Mouse (Mus musculus): ENCODE data around the gene Fes.
A peak's percentile ranks its signal among the peaks of the same experiment; 100 is the strongest.

Fes gene

DNA sequence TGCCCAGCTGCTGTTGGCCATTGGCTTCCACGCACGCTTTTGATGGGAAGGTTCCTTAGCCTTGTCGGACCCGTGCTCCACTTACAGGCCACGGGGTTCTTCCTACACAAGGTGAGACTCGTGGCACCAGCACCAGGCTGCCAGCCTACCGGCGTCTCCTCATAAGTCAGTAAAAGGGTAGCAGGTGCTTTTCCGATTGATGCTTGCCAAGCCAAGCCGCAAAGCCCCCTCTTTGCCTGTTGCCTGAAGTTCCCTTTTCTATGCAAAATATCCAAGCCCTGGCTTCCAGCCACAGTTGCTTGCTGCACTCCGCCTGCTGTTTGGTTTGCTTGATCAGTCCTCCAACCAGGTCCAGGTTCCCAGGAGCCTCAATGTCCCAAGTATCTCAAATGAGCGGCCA is 13.9 kb downstream of the Fes start:
- no peak for DNase-seq

DNA sequence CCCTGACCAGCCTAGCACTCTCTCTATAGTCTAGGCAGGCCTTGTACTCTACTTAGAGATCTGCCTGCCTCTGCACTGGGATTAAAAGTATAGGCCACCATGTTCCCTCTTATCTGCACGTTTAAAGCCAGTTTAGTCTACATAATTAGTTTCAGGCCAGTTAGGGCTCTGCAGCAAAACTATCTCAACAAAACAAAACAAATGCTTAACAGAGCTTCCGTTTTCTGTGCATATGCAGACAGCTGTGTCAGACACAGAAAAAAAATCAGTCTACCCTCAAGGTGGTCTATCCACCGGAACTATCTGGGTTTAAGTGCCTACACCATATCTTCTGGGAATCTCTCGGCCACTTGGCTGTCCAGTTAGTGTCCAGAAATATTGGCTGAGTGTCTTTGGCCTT is 14.4 kb downstream of the Fes start:
- no peak for DNase-seq

DNA sequence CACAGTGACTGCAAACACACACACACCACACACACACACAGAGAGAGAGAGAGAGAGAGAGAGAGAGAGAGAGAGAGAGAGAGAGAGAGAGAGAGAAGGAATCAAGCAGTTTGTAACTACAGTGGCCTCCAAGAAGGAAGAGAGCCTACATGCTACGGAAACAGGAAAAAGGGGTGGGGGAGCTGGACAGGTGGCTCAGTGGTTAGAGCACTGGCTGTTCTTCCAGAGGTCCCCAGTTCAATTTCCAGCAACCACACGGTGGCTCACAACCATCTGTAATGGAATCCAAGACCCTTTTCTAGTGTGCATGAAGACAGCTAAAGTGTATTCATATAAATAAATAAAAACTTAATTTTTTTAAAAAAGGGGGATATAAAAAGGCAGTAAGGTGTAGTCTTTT is 15.1 kb downstream of the Fes start:
- no peak for DNase-seq

DNA sequence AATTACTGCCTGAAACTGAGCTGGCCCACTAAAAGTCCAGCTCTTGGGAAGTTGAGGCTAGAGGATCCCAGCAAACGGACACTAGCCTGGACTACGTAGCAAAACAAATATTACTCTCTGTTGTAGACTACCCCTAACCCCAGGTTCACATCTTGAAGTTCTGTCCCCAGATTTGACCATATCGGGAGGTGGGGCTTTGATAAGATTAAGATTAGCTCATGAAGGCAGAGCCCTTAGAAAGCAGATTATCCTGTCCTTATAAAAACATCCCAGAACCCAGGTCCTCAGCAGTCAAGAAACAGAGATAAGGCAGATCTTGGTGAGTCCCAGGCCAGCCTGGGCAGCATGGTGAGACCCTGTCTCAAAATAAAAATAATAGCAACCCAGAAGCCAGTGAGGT is 15.6 kb downstream of the Fes start:
- DNase-seq: no peak

DNA sequence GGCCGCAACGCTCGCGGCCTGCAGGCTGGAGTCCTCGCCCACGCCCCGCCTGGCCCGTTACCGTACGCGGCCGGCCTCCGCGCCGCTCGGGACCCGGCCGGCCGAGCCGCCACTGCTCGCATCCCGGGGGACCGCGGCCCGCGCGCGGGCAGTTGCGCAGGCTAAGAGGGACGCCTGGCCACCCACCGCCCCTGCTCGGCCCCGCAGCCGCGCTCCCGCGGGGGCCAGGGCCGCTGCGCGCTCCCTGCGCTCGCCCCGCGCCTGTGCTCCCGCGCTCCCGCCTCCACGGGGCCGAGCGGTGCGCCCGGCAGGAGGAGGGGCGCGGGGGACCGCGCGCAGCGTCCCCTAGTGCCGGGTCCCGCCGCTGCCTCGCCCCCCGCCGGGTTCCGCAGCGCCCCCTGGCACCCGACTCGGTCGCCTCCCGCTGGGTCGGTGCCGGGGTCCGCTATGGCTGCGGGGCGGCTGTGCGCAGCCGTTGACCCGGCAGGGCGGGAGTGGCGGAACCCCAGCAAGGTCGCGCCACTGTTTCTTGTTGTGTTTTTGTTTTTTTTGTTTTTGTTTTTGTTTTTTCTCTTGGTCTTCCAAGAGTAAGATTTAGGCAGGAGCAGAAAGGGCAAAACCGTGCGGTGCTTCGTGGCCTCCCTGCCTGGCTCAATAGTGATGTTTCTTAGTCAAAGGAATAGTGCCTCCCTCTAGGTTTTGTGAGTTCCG is 16.6 kb downstream of the Fes start, which contains the start of gene Man2a2:
Gene Man2a2, minus strand, starts transcription at position 335 of the 711 bp plus-strand sequence.
- peak; percentile 89 for DNase-seq

DNA sequence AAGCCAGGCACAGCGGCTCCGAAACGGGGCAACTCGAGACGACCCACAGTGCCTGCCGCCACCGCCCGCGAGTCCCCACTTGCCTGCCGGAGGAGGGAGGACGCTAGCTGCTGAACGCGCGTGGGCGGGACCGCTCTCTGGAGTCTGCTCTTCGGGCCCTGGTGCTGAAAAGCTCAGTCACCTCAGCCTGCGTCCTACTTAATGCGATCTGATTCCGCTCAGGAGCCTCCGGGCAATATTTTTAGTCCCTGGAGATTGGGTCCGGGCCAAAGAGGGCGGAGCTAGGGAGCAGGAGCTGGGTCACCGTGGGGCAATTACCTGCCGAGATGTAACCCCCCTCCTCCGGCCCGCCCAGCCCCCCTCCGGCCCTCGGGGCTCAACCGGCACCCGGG is 17.1 kb downstream of the Fes start:
- peak; percentile 85 for DNase-seq

GRCm38 (mm10) chr7:80369967-80370431 is 17.7 kb downstream of the Fes start:
- no peak for DNase-seq

GRCm38 (mm10) chr7:80369461-80369860 is 18.3 kb downstream of the Fes start:
- DNase-seq: no peak

GRCm38 (mm10) chr7:80368635-80369421 is 18.9 kb downstream of the Fes start:
- DNase-seq: no peak

GRCm38 (mm10) chr7:80368009-80368408 is 19.7 kb downstream of the Fes start:
- DNase-seq: no peak

DNA sequence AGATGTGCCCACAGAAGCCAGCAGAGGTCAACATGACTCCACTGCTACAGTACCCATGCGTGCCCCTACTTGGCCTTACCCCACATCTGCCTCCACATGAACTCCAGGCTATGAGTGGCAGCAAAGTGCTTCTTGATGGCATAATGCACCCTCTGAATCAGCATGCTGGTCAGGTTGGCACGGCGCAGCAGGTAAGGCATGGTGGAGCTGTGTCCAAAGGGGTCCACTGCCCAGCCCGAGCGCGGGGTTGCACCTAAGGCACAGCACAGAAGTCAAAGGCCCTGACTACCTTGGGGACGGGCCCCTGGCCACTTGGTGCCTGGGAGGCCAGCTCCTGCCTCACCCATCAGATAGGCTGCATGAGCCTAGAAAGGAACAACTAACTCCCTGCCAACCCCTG is 20.5 kb downstream of the Fes start:
- no peak for DNase-seq

- DNase-seq: peak; percentile 78
These were observed 22.0 kb downstream of the Fes start for GRCm38 (mm10) chr7:80365759-80366158.

DNA sequence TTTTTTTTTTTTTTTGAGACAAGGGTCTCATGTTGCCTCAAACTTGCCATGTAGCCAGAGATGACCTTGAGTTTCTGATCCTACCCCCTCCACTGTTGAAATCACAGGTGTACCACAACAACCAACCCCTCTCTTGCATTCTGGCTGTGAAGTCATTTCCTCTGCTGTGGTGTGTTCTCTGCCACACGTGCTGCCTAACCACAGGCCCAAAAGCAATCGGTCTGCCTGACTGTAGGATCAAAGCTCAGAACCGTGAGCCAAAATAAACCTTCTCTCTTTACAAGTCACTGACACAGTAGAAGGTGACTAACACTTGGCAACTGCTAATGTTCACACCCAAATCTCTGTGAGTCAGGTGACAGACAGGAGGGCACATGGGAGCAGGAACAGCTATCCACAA is 27.3 kb downstream of the Fes start:
- no peak for DNase-seq

- no peak for DNase-seq
These were observed 29.7 kb downstream of the Fes start for GRCm38 (mm10) chr7:80358039-80358438.

- DNase-seq: no peak
These were observed 30.6 kb downstream of the Fes start for GRCm38 (mm10) chr7:80357156-80357555.

DNA sequence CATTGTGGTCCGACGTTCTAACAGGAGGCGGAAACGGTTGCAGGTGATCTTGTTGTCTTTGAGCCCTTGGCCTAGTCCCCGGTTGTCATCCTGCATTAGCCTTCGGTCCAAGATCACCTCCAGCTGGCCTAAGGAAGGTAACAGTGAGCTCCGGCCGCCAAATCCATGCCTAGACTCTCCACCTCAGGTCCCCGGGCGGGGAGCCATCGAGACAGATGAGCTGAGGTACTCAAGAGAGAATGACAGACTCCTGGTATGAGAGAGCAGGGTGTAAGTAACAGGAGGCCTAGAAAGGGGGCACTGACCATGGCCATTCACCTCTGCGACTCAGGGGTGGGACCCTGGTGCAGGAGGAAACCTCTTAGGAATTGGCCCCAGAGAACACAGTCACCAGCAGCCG is 31.4 kb downstream of the Fes start:
- no peak for DNase-seq

- DNase-seq: no peak
These were observed 34.8 kb downstream of the Fes start for GRCm38 (mm10) chr7:80352920-80353319.

GRCm38 (mm10) chr7:80350808-80351207 is 36.9 kb downstream of the Fes start:
- DNase-seq: no peak

DNA sequence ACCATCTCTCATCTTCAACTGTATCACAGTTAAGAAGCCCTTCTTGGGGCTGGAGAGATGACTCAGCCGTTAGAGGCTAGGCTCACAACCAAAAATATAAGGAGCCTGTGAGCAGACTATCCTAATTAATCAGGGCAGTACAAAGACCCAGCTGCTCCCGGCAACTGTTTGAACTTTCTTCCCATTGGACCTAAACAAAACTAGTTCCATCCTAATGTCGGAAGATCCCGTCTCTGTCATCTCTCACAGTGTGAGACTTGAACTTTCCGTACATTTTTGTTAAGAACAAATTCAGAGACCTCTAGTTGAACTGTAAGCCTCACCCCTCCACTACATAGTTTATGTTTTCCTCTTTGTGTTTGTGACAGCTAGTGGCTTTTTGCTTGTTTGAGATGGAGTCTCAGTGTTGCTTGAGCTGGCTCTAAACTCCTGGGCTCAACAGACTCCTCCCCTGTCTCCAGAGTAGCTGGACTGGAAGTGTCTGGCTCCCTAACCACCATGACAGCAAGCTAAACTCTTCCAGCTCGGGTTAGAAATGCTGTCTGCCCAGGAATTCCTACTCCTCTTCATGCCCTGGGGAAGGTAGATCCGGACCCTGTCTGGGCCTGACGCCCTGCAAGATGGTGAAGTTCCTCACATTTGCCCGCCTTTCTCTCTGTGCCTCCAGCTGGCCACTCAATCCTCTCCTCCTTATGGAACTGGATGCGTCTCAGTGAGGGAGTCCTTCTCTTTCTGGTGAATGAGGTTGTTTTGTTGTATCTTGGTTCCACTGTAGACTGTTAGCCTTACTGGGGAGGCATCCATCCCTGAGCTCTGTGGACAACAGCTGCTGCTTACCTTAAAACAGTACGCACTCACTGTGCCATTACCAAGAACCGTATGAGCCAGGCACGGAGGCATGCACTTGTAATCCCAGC is 39.8 kb downstream of the Fes start:
- no peak for DNase-seq

DNA sequence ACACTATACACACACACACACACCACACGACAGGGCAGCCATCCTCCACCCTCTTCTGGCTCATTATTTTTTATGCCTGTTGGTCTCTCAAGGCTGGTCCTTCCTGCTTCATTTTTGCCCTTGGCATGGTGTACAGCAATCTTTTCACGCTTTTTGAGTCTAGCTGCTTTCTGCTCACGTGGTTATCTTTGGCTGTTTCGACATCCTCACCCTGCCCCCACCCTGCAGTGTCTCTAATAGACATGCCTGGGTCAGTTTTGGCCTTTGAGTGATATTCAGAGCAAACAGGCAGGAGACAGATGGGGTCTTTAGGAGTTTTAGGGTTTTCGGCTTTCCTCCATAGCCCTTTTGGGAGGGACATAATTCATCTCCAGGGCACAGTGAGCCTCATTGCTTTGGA is 40.9 kb downstream of the Fes start:
- DNase-seq: no peak

GRCm38 (mm10) chr7:80346173-80346572 is 41.6 kb downstream of the Fes start:
- no peak for DNase-seq

- DNase-seq: no peak
These were observed 44.3 kb downstream of the Fes start for GRCm38 (mm10) chr7:80343270-80344018.

Data from kidney, postnatal 14 days (tissue).